Mouse (Mus musculus) limb, embryonic 11.5 days (tissue): ENCODE measurements around the gene Pcbp3. TPM values are rescaled to one million over a fixed set of nuclear protein-coding genes. Genes with fewer than 3 reads are reported as not detected.
A peak's percentile ranks its signal among the peaks of the same experiment; 100 is the strongest.
"Not testable (repeated sequence)": the region's sequence is repeated elsewhere in the genome, so short reads cannot be mapped to it uniquely, and the experiment has no call there.

Source experiments
- ATAC-seq: fragments of 200-750 bp; cut with Nextera tagmentation; 2 replicates; pipeline ENCODE4 v1.8.0; 2017; ENCODE audit warnings: low read depth; ENCODE audit not compliant: insufficient number of reproducible peaks, low FRiP score, low TSS enrichment
- DNase-seq: peaks from one replicate; pipeline ENCODE4 v3.0.0-alpha.2; 2015; ENCODE audit warnings: low spot score
- H3K27ac ChIP-seq: fragments of 300-500 bp; sonication (generic); replicated peaks from 2 replicates; pipeline ENCODE4 v1.5.1; 2014; ENCODE audit warnings: low read depth, mild to moderate bottlenecking, low read length
- H3K27me3 ChIP-seq: fragments of 300-500 bp; sonication (generic); 2 replicates; pipeline ENCODE4 v1.6.1; 2014; ENCODE audit warnings: mild to moderate bottlenecking, low read length, mixed read lengths; ENCODE audit not compliant: control insufficient read depth, insufficient read depth
- H3K36me3 ChIP-seq: fragments of 300-500 bp; sonication (generic); 2 replicates; pipeline ENCODE4 v1.6.1; 2014; ENCODE audit warnings: mild to moderate bottlenecking, low read length, moderate library complexity, mixed read lengths; ENCODE audit not compliant: control insufficient read depth, insufficient read depth
- H3K4me1 ChIP-seq: fragments of 300-500 bp; sonication (generic); 2 replicates; pipeline ENCODE4 v1.6.1; 2014; ENCODE audit warnings: low read length, mixed read lengths; ENCODE audit not compliant: control insufficient read depth, insufficient read depth
- H3K4me2 ChIP-seq: fragments of 300-500 bp; sonication (generic); 2 replicates; pipeline ENCODE4 v1.6.1; 2014; ENCODE audit warnings: low read depth, mild to moderate bottlenecking, moderate library complexity; ENCODE audit not compliant: severe bottlenecking
- H3K4me3 ChIP-seq: fragments of 300-500 bp; sonication (generic); 2 replicates; pipeline ENCODE4 v1.5.1; 2014; ENCODE audit warnings: low read depth, low read length
- H3K9ac ChIP-seq: fragments of 300-500 bp; sonication (generic); 2 replicates; pipeline ENCODE4 v1.6.1; 2014; ENCODE audit warnings: mild to moderate bottlenecking, low read length
- H3K9me3 ChIP-seq: fragments of 300-500 bp; sonication (generic); 2 replicates; pipeline ENCODE4 v1.6.1; 2016; ENCODE audit warnings: low read length; ENCODE audit not compliant: control insufficient read depth
- WGBS: fragments of 180-500 bp; shearing (Covaris S2); extraction: QIAGEN DNeasy Blood & Tissue Kit; methylation state at CpG from one replicate; pipeline ENCODE4 v1.1.7; 2014; 5-methylcytosine and 5-hydroxymethylcytosine counted together
- polyA plus RNA-seq: library from polyadenylated mRNA; unstranded; fragments of >200 nt; fragmentation: Nextera tagmentation; extraction: Ambion mirVana; gene quantifications from 2 replicates; pipeline ENCODE4 v1.2.1, GENCODE M21; 2014

Pcbp3 gene
- polyA plus RNA-seq, 1 experiment from 2014 or later: 19.4 TPM

- no peaks in the 10 kb centered on the region for H3K9me3 ChIP-seq
- H3K4me1 ChIP-seq: peaks cover 13% of the 10 kb centered on the region
- no peaks in the 10 kb centered on the region for H3K27me3 ChIP-seq
- H3K36me3 ChIP-seq: no peaks in the 10 kb centered on the region
- no peak overlapping the region for H3K27ac ChIP-seq
- peak; percentile 69 for DNase-seq
- no peak for ATAC-seq
- 40% methylated on average over 2 of the region's 2 CpGs for WGBS
- H3K4me3 ChIP-seq: no peak overlapping the region
- H3K4me2 ChIP-seq: no peak overlapping the region
- H3K9ac ChIP-seq: no peak overlapping the region
These were observed 16.4 kb upstream of the Pcbp3 start for GRCm38 (mm10) chr10:76978042-76978441.

DNA sequence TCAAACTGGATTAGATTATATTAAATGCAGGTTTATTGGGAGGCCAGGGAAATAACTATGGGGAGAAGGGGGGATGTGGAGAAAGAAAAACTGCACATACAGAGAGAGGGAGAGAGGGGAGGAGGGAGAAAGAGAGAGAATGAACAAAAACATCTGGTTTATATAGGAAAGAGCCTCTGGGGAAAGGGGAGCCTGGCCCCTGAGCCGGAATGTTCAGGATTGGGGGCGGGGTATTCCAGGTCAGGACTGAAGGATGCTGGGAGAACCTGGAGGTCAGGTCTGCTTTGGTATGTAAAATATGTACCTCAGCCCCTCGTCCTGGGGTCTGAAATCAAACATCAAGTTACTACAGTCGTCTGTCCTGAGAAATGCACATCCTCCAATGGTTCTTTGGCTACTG lies 15.0 kb upstream of the Pcbp3 start:
- 29% methylated on average over 4 of the region's 4 CpGs for WGBS
- no peak overlapping the region for H3K9ac ChIP-seq
- no peak overlapping the region for H3K4me2 ChIP-seq
- ATAC-seq (peak; percentile 70; the same call in 1 of the 2 replicates), DNase-seq (peak; percentile 63)
- H3K4me3 ChIP-seq: no peak overlapping the region
- H3K36me3 ChIP-seq: no peaks in the 10 kb centered on the region
- no peaks in the 10 kb centered on the region for H3K9me3 ChIP-seq
- peaks cover 13% of the 10 kb centered on the region for H3K4me1 ChIP-seq
- H3K27me3 ChIP-seq: no peaks in the 10 kb centered on the region
- no peak overlapping the region for H3K27ac ChIP-seq

GRCm38 (mm10) chr10:76973797-76974436 lies 12.2 kb upstream of the Pcbp3 start:
- H3K4me2 ChIP-seq: no peak overlapping the region
- H3K27me3 ChIP-seq: no peaks in the 10 kb centered on the region
- WGBS: 26% methylated on average over 15 of the region's 15 CpGs
- no peak overlapping the region for H3K27ac ChIP-seq
- no peaks in the 10 kb centered on the region for H3K36me3 ChIP-seq
- no peak overlapping the region for H3K4me3 ChIP-seq
- ATAC-seq (no peak), DNase-seq (no peak)
- no peaks in the 10 kb centered on the region for H3K9me3 ChIP-seq
- peaks cover 13% of the 10 kb centered on the region for H3K4me1 ChIP-seq
- H3K9ac ChIP-seq: no peak overlapping the region

- not testable (repeated sequence) for H3K27ac ChIP-seq, H3K4me2 ChIP-seq, H3K36me3 ChIP-seq, ATAC-seq, H3K4me3 ChIP-seq, H3K27me3 ChIP-seq, DNase-seq, H3K9ac ChIP-seq, H3K9me3 ChIP-seq
- 71% methylated on average over 6 of the region's 6 CpGs for WGBS
- peaks cover 13% of the 10 kb centered on the region for H3K4me1 ChIP-seq
These were observed 10.6 kb upstream of the Pcbp3 start for GRCm38 (mm10) chr10:76972318-76972717.

- H3K36me3 ChIP-seq: no peaks in the 10 kb centered on the region
- H3K27ac ChIP-seq: no peak overlapping the region
- ATAC-seq: no peak
- WGBS: 90% methylated on average over 7 of the region's 7 CpGs
- no peaks in the 10 kb centered on the region for H3K27me3 ChIP-seq
- no peaks in the 10 kb centered on the region for H3K9me3 ChIP-seq
- H3K9ac ChIP-seq: no peak overlapping the region
- peaks cover 6% of the 10 kb centered on the region; the same call in 1 of the 2 replicates for H3K4me1 ChIP-seq
- no peak for DNase-seq
- H3K4me3 ChIP-seq: no peak overlapping the region
- no peak overlapping the region; the same call in 1 of the 2 replicates for H3K4me2 ChIP-seq
These were observed 9.3 kb upstream of the Pcbp3 start for GRCm38 (mm10) chr10:76970974-76971373.

DNA sequence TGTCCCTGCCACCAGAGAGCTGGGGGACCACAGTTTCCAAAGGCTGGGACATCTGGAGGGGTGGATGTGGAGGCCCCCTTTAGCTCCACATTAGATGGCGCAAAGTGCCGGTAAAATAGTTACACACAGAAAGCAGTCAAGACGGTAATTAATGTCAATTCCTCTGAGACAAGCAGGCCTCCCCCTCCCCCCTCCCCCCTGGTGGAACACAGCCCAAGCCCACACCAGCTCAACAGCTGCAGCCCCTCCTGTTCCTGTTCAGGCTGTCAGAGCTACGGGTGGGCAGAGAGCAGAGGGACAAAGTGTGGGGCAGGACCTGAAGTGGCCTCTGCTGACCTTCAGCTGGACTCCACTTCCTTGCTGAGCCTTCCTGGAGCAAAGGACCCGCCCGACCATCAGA lies 2.7 kb upstream of the Pcbp3 start:
- no peak overlapping the region for H3K4me3 ChIP-seq
- H3K4me2 ChIP-seq: peak overlapping the region; percentile 32; the same call in 1 of the 2 replicates
- H3K27ac ChIP-seq: no peak overlapping the region; the same call in 1 of the 2 replicates
- peaks cover 30% of the 10 kb centered on the region for H3K4me1 ChIP-seq
- H3K36me3 ChIP-seq: no peaks in the 10 kb centered on the region
- peak; percentile 61 for DNase-seq
- H3K9ac ChIP-seq: no peak overlapping the region
- H3K9me3 ChIP-seq: no peaks in the 10 kb centered on the region
- no peaks in the 10 kb centered on the region for H3K27me3 ChIP-seq
- 2% methylated on average over 6 of the region's 6 CpGs for WGBS
- ATAC-seq: no peak

GRCm38 (mm10) chr10:76963997-76964396 lies 2.3 kb upstream of the Pcbp3 start:
- H3K4me3 ChIP-seq: no peak overlapping the region

DNA sequence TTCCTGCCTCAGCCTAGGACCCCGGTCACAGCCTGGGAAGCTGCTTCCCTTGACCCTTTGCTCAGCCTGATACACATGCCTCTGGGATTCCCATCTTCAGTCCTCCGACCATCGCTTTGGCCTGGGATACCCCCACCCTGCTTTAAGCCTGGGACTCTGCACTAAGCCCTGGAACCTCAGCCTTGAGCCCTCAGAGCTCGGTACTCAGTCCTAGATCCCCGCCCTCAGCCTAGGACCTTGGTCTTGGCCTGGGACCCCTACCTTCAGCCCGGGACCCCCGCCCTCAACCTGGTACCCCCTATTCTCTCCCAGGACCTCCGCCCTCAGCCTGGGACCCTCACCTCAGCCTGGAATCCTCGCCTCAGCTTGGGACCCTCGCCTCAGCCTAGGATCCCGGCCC lies 531 bp downstream of the Pcbp3 start:
- ATAC-seq (0 out of 2 replicates have a peak, but pooled peaks have one; percentile 4), DNase-seq (no peak)
- H3K4me1 ChIP-seq: peaks cover 30% of the 10 kb centered on the region
- no peaks in the 10 kb centered on the region for H3K36me3 ChIP-seq
- no peak overlapping the region for H3K27ac ChIP-seq
- peak overlapping the region; percentile 57 for H3K4me3 ChIP-seq
- 9% methylated on average over 11 of the region's 11 CpGs for WGBS
- H3K9me3 ChIP-seq: no peaks in the 10 kb centered on the region
- no peaks in the 10 kb centered on the region for H3K27me3 ChIP-seq
- peak overlapping the region; percentile 61 for H3K9ac ChIP-seq
- peak overlapping the region; percentile 87 for H3K4me2 ChIP-seq

More at GRCm38 (mm10) chr10:76963997-76964396, 2.3 kb upstream of the Pcbp3 start:
- H3K4me2 ChIP-seq: peak overlapping the region; percentile 32; the same call in 1 of the 2 replicates
- H3K27ac ChIP-seq: no peak overlapping the region; the same call in 1 of the 2 replicates
- no peak overlapping the region for H3K9ac ChIP-seq
- ATAC-seq (no peak), DNase-seq (no peak)
- H3K27me3 ChIP-seq: no peaks in the 10 kb centered on the region
- no peaks in the 10 kb centered on the region for H3K36me3 ChIP-seq
- H3K4me1 ChIP-seq: peaks cover 30% of the 10 kb centered on the region
- H3K9me3 ChIP-seq: no peaks in the 10 kb centered on the region
- WGBS: 16% methylated on average over 9 of the region's 9 CpGs
